Mouse (Mus musculus) embryonic facial prominence, embryonic 12.5 days (tissue): ENCODE measurements around the gene Nol3. TPM values are rescaled to one million over a fixed set of nuclear protein-coding genes. Genes with fewer than 3 reads are reported as not detected.
"Not testable (repeated sequence)": the region's sequence is repeated elsewhere in the genome, so short reads cannot be mapped to it uniquely, and the experiment has no call there.

Experiments used
- ATAC-seq: fragments of 200-750 bp; cut with Nextera tagmentation; 2 replicates; pipeline ENCODE4 v1.8.0; 2017; ENCODE audit not compliant: insufficient number of reproducible peaks, insufficient read depth, low FRiP score, low TSS enrichment
- H3K27ac ChIP-seq: fragments of 300-500 bp; sonication (generic); 2 replicates; pipeline ENCODE4 v1.5.1; 2016; ENCODE audit warnings: mild to moderate bottlenecking
- H3K27me3 ChIP-seq: fragments of 300-500 bp; sonication (generic); 2 replicates; pipeline ENCODE4 v1.6.1; 2016; ENCODE audit warnings: mild to moderate bottlenecking, moderate library complexity
- H3K36me3 ChIP-seq: fragments of 300-500 bp; sonication (generic); 2 replicates; pipeline ENCODE4 v1.6.1; 2016; ENCODE audit warnings: mild to moderate bottlenecking
- H3K4me1 ChIP-seq: fragments of 300-500 bp; sonication (generic); 2 replicates; pipeline ENCODE4 v1.6.1; 2016
- H3K4me2 ChIP-seq: fragments of 300-500 bp; sonication (generic); replicated peaks from 2 replicates; pipeline ENCODE4 v1.6.1; 2016; ENCODE audit warnings: mild to moderate bottlenecking, moderate library complexity
- H3K4me3 ChIP-seq: fragments of 300-500 bp; sonication (generic); 2 replicates; pipeline ENCODE4 v1.5.1; 2016; ENCODE audit warnings: mild to moderate bottlenecking
- H3K9ac ChIP-seq: fragments of 300-500 bp; sonication (generic); 2 replicates; pipeline ENCODE4 v1.6.1; 2016; ENCODE audit warnings: mild to moderate bottlenecking, moderate library complexity
- H3K9me3 ChIP-seq: fragments of 300-500 bp; sonication (generic); 2 replicates; pipeline ENCODE4 v1.6.1; 2016; ENCODE audit warnings: mild to moderate bottlenecking, moderate library complexity
- WGBS: fragments of 180-500 bp; shearing (Covaris S2); methylation state at CpG from one replicate; pipeline ENCODE4 v1.1.7; 2016; 5-methylcytosine and 5-hydroxymethylcytosine counted together
- polyA plus RNA-seq: library from polyadenylated mRNA; unstranded; fragments of >200 nt; fragmentation: Nextera tagmentation; extraction: Ambion mirVana; gene quantifications from 2 replicates; pipeline ENCODE4 v1.2.1, GENCODE M21; 2016

Gene Nol3
- polyA plus RNA-seq, 1 experiment from 2014 or later, result 2.1 TPM

- no peak for ATAC-seq
- WGBS, result 87% methylated on average over 12 of the region's 12 CpGs
These were observed 5.9 kb downstream of the Nol3 start for GRCm38 (mm10) chr8:105281821-105282220.

DNA sequence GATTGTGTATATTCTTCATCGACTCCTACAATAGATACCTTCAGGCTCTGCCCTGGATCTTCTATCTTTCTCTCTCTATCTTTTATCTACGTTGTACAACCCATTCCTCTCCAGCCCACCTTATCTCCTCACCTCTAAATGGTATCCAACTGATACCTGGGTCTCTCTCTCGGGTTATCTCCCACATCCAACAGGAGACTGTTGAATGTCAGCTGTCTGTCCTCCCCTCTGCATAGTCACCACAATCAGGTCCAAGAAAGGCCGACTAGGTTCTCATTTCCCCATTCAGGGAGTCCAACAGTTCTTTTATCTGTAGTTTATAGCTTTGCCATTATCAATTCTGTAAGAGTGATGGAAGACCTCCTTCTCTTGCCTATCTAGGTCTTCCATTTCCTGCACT lies 6.3 kb downstream of the Nol3 start:
- Histone ChIP-seq H3K9ac (no peak overlapping the region), H3K9me3 (no peaks in the 10 kb centered on the region), H3K36me3 (peaks cover 28% of the 10 kb centered on the region), H3K27me3 (peaks cover 35% of the 10 kb centered on the region), H3K4me3 (no peak overlapping the region), H3K27ac (no peak overlapping the region), H3K4me2 (no peak overlapping the region), H3K4me1 (peaks cover 6% of the 10 kb centered on the region)
- 88% methylated on average over 4 of the region's 4 CpGs for WGBS
- ATAC-seq, result no peak

More at GRCm38 (mm10) chr8:105281821-105282220, 5.9 kb downstream of the Nol3 start:
- Histone ChIP-seq H3K4me1 (peaks cover 6% of the 10 kb centered on the region), H3K4me2 (no peak overlapping the region), H3K4me3 (no peak overlapping the region), H3K27ac (no peak overlapping the region), H3K9me3 (no peaks in the 10 kb centered on the region), H3K9ac (no peak overlapping the region), H3K27me3 (peaks cover 39% of the 10 kb centered on the region), H3K36me3 (peaks cover 28% of the 10 kb centered on the region)

- H3K36me3 ChIP-seq, result peaks cover 28% of the 10 kb centered on the region
- no peak overlapping the region for H3K27ac ChIP-seq
- no peak overlapping the region for H3K4me2 ChIP-seq
- H3K27me3 ChIP-seq, result peaks cover 27% of the 10 kb centered on the region
- H3K9ac ChIP-seq, result no peak overlapping the region
- no peaks in the 10 kb centered on the region for H3K9me3 ChIP-seq
- H3K4me3 ChIP-seq, result no peak overlapping the region
- WGBS, result 27% methylated on average over 23 of the region's 23 CpGs
- no peak for ATAC-seq
- H3K4me1 ChIP-seq, result peaks cover 8% of the 10 kb centered on the region
These were observed 7.1 kb downstream of the Nol3 start for GRCm38 (mm10) chr8:105283074-105283473.

GRCm38 (mm10) chr8:105285514-105285913 lies 9.6 kb downstream of the Nol3 start:
- Histone ChIP-seq H3K9me3 (no peaks in the 10 kb centered on the region), H3K27me3 (peaks cover 10% of the 10 kb centered on the region), H3K4me1 (peaks cover 20% of the 10 kb centered on the region), H3K9ac (no peak overlapping the region), H3K4me3 (no peak overlapping the region), H3K36me3 (peaks cover 27% of the 10 kb centered on the region), H3K4me2 (no peak overlapping the region), H3K27ac (no peak overlapping the region)
- ATAC-seq, result no peak
- 47% methylated on average over 12 of the region's 12 CpGs for WGBS

DNA sequence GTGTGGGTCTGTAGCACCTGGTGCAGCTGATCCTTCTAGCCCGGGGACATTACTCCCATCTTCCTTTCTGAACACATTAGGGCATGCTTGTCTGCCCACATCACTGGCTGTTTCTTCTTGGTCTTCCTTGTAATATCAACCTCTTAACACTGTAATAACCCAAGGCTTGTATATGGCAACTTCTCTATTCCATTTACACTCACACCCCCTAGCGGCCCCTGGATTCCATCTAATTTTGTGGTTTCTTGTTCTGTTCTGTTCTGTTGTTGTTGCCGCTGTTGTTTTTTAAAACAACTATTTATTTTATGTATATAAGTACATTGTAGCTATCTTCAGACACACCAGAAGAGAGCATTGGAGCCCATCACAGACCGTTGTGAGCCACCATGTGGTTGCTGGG lies 11.0 kb downstream of the Nol3 start:
- Histone ChIP-seq H3K4me3 (no peak overlapping the region), H3K4me1 (peaks cover 24% of the 10 kb centered on the region), H3K9me3 (no peaks in the 10 kb centered on the region), H3K36me3 (peaks cover 20% of the 10 kb centered on the region), H3K27me3 (peaks cover 11% of the 10 kb centered on the region), H3K9ac (no peak overlapping the region), H3K4me2 (no peak overlapping the region), H3K27ac (no peak overlapping the region)
- no peak for ATAC-seq
- WGBS, result 89% methylated on average over 4 of the region's 4 CpGs

- no peak overlapping the region for H3K27ac ChIP-seq
- H3K27me3 ChIP-seq, result peaks cover 12% of the 10 kb centered on the region
- no peak overlapping the region for H3K9ac ChIP-seq
- 81% methylated on average over 5 of the region's 5 CpGs for WGBS
- no peak for ATAC-seq
- H3K4me2 ChIP-seq, result peak overlapping the region; percentile 84
- no peaks in the 10 kb centered on the region for H3K9me3 ChIP-seq
- H3K36me3 ChIP-seq, result peaks cover 12% of the 10 kb centered on the region; the same call in 1 of the 2 replicates
- H3K4me3 ChIP-seq, result peak overlapping the region; percentile 44
- H3K4me1 ChIP-seq, result peaks cover 24% of the 10 kb centered on the region
These were observed 12.3 kb downstream of the Nol3 start for GRCm38 (mm10) chr8:105288231-105288630.

DNA sequence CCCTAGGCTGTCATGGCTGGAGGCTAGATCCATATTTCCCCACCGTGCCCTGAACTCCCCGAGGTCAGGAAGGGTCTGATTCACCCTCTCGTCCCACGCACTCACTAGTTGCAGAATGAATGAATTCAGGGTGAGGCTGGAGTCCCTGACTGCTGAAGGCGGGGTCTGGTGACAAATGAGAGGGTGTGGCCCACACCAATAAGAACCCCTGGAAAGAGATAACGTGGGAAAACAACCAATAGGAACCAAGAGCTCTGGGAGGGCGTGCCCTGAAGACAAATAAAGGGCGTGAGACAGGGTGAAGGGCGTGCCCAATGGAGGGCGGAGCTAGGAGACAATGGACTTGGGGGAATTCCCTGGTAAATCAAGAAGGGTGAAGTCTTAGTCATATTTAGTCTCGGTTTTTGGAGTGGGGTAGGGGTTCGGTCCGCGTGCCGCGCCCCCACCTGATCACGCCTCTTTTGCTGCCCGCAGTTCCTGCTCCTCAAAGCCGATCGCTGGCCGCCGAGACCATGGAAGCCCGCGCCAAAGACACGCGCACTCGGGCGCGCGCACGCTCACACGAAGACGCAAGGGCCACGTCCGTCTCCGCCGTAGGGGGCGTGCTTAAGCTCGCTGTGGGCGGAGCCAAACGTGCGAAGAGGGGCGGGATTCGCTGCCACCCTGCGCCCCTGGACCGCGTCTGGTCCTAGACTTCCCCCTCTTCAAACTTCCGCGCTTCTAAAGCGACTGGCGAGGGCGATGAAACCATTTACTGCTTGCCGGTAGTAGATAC lies 13.2 kb downstream of the Nol3 start:
- under 1% methylated on average over 53 of the region's 53 CpGs for WGBS
- Histone ChIP-seq H3K4me1 (peaks cover 24% of the 10 kb centered on the region), H3K27ac (peak overlapping the region; percentile 52; the same call in 1 of the 2 replicates), H3K36me3 (peaks cover 9% of the 10 kb centered on the region; the same call in 1 of the 2 replicates), H3K4me2 (peak overlapping the region; percentile 84), H3K27me3 (peaks cover 19% of the 10 kb centered on the region), H3K9me3 (no peaks in the 10 kb centered on the region), H3K9ac (peak overlapping the region; percentile 48), H3K4me3 (peak overlapping the region; percentile 44)
- peak; percentile 87 for ATAC-seq

DNA sequence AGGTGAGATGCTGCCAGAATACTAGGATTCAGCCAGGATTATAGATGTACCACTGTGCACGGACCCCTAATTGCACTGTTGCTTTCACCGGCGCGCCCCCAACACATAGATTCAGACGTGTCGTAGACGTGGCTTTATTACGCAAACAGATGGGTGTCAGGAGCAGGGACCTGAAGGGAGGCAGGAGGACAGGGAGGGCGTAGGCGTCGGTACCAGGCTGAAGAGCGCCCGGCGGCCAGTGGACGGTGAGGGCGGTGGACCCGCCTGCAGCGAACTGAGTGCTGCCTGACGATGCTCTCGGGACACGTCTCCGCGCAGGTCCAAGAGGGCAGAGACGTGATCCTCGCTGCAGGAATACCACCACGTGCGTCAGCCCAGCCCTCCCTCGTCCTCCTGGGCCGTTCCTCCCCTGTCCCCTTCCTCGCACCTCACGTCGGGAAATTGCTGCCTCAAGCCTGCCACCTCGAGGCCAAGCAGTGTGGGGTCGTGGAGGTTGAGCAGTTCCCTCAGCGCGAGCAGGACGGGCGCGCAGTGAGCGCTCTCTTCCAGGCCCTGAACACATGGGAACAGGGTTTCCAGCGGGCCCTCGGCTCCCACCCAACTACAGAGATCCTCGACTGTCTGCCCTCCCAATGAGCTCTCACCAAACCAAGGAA lies 14.0 kb downstream of the Nol3 start, which contains the start of gene 4931428F04Rik:
4931428F04Rik (minus strand) TSS at position 60 of the 656 bp plus-strand sequence.
- Histone ChIP-seq H3K9ac (peak within 1 kb of the TSS; percentile 48), H3K27me3 (peaks cover 19% of the 10 kb centered on the region), H3K4me2 (peak within 1 kb of the TSS; percentile 84), H3K9me3 (no peaks in the 10 kb centered on the region), H3K4me3 (peak within 1 kb of the TSS; percentile 44), H3K27ac (peak within 1 kb of the TSS; percentile 52; the same call in 1 of the 2 replicates), H3K4me1 (peaks cover 24% of the 10 kb centered on the region), H3K36me3 (0 out of 2 replicates have a peak, but pooled peaks cover 5% of the 10 kb centered on the region)
- ATAC-seq, result peak; percentile 10; the same call in 1 of the 2 replicates
- WGBS, result 2% methylated on average over 43 of the region's 43 CpGs

- ATAC-seq, result no peak
- Histone ChIP-seq H3K4me3 (peak overlapping the region; percentile 44), H3K36me3 (no peaks in the 10 kb centered on the region), H3K27ac (no peak overlapping the region), H3K9ac (no peak overlapping the region), H3K4me1 (peaks cover 24% of the 10 kb centered on the region), H3K9me3 (no peaks in the 10 kb centered on the region), H3K4me2 (peak overlapping the region; percentile 84), H3K27me3 (peaks cover 19% of the 10 kb centered on the region)
- WGBS, result 5% methylated on average over 31 of the region's 31 CpGs
These were observed 14.8 kb downstream of the Nol3 start for GRCm38 (mm10) chr8:105290554-105291314.

- Histone ChIP-seq H3K27me3 (peaks cover 19% of the 10 kb centered on the region), H3K4me1 (peaks cover 24% of the 10 kb centered on the region)
- ATAC-seq, H3K27ac ChIP-seq, H3K4me2 ChIP-seq, H3K9ac ChIP-seq, H3K36me3 ChIP-seq, H3K9me3 ChIP-seq, H3K4me3 ChIP-seq: not testable (repeated sequence)
- WGBS, result 87% methylated on average over 8 of the region's 8 CpGs
These were observed 15.4 kb downstream of the Nol3 start for GRCm38 (mm10) chr8:105291364-105291763.

DNA sequence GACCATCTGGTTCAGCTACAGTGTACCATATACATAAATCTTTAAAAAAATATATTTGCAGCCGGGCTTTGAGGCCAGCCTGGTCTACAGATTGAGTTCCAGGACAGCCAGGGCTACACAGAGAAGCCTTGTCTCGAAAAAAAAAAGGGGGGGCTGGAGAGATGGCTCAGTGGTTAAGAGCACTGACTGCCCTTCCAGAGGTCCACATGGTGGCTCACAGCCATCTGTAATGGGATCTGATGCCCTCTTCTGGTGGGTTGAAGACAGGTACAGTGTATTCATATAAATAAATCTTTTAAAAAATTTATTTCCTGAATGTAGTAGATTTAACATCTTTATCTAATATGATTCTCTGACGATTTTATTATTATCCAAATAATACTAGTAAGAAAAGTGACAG lies 15.9 kb downstream of the Nol3 start:
- not testable (repeated sequence) for ATAC-seq, H3K27ac ChIP-seq
- 64% methylated on average over 3 of the region's 3 CpGs for WGBS

More for the DNA sequence above, 15.9 kb downstream of the Nol3 start:
- H3K9me3 ChIP-seq, H3K4me2 ChIP-seq, H3K4me3 ChIP-seq, H3K36me3 ChIP-seq, H3K9ac ChIP-seq: not testable (repeated sequence)
- H3K4me1 ChIP-seq, result peaks cover 24% of the 10 kb centered on the region
- H3K27me3 ChIP-seq, result peaks cover 19% of the 10 kb centered on the region
